Mouse (Mus musculus) spleen, adult 2 months (tissue): ENCODE results near the gene N4bp2l2.

Experiments used
- CTCF ChIP-seq: fragments of 200-500 bp; IDR thresholded peaks from 2 replicates; pipeline ENCODE4 v1.5.1; 2011; ENCODE audit warnings: mild to moderate bottlenecking, inconsistent platforms; ENCODE audit not compliant: insufficient read depth, insufficient read length, insufficient replicate concordance; ENCODE audit errors: extremely low read depth
- POLR2A ChIP-seq: fragments of 200-500 bp; IDR thresholded peaks from 2 replicates; pipeline ENCODE4 v1.6.1; 2011; ENCODE audit warnings: low read depth, low read length, inconsistent platforms

GRCm38 (mm10) chr5:150665132-150665954 lies 640 bp downstream of the N4bp2l2 start:
- TF ChIP-seq CTCF: peak; percentile 80; the same call in 1 of the 2 replicates
- peak; percentile 48 for TF ChIP-seq POLR2A
